Mouse (Mus musculus) heart, postnatal 14 days (tissue): ENCODE data around the gene Sstr3. TPM values are rescaled to one million over a fixed set of nuclear protein-coding genes. Genes with fewer than 3 reads are reported as not detected.
A peak's percentile ranks its signal among the peaks of the same experiment; 100 is the strongest.

ENCODE experiments used
- DNase-seq, 2 experiments: peaks; one replicate each; pipeline ENCODE4 v3.0.0; 2021 to 2022
- intact Hi-C: fragments of 180-260 bp; cut with DNase I; formaldehyde crosslinking; loops from one replicate; pipeline ENCODE4 v1.15.1; 2025
- total RNA-seq, 2 experiments: library from RNA; stranded (reverse); gene quantifications; 2 replicates each; pipeline ENCODE4 v1.2.3; 2021

The Sstr3 gene
- total RNA-seq, 2 experiments from 2014 or later, result not detected

DNA sequence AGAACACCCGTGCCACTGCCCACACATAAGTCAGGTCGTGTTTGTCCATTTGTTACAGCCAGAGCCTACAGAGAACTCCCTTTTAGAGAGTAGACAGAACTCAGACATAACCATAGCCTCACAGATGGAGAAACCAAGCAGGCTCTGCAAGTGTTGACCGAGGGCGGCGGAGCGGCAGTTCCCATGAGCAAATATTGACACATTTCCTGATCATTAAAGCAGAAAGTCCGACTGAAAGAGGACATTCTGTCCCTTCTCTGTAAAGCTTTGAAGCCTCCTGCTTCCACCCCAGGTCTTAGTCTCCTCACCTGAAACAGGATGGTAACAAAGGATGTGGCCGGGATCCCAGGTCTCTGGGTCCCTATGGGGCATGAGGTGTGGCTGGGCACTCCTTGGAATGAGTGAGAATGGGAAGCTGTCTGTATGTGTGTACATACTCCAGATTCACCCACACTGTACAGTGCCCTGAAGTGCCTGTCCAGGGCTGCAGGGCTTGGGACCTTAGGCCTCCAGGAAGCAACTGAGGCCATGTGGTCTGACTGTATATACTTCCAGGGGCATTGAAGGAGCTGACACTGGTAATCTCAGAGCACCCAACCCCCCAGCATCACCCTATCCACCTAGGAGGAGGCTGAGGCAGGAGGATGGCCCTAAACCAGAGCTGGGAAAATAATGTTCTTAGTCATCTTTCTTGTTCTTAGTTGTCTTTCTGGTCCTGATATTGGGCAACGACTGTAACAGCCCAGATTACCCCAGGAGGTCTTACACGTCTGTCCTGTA lies 11.7 kb downstream of the Sstr3 start:
- intact Hi-C loops, result loop anchor here (1.0 to 10.0 kb wide), 6 partner anchors 18 to 355 kb away; no protein-coding TSS in a partner anchor
- DNase-seq, result no peak

DNA sequence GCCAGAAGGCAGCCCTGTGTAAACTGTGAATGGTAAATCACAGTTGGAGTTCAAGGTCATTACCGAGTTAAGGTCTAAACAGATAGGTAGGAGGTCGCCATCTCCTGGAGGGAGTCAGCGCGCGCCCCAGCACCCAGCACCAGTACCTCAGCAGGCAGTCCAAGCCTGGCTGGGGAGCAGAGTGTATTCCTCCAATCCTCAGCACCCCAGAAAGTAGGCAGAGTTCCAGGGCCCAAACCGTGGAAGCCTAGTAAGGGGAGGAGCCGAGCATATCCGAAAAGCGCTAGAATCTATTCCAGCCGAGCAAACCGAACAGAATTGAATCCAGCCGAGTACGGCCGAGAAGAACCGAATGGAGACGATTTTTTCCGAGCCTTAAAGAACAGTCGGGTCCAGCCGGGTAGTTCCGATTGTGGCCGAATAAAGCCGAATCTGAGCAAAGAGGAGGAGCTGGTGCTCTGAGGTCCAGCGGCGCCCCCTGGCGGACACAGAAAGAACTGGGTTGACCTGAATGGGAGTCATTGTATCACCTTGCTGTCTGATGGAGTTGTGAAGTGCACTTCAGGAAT lies 12.5 kb downstream of the Sstr3 start:
- peak; percentile 98 for DNase-seq
- intact Hi-C loops, result loop anchor here (1.0 to 10.0 kb wide), 6 partner anchors 18 to 355 kb away; no protein-coding TSS in a partner anchor

- DNase-seq, result peak in 1 of 2 experiments; percentile 28
Observed at GRCm38 (mm10) chr15:78531451-78531720, 13.1 kb downstream of the Sstr3 start.

GRCm38 (mm10) chr15:78530671-78531450 lies 13.6 kb downstream of the Sstr3 start, which contains the start of gene C1qtnf6:
Gene C1qtnf6 (minus strand): TSS chr15:78531416.
- DNase-seq, result peak; percentile 79 to 84
- intact Hi-C loops, result loop anchor here (5.0 to 10.0 kb wide), 4 partner anchors 51 to 354 kb away; no protein-coding TSS in a partner anchor

More at GRCm38 (mm10) chr15:78531451-78531720, 13.1 kb downstream of the Sstr3 start:
- intact Hi-C loops, result loop anchor here (5.0 to 10.0 kb wide), 4 partner anchors 51 to 354 kb away; no protein-coding TSS in a partner anchor

DNA sequence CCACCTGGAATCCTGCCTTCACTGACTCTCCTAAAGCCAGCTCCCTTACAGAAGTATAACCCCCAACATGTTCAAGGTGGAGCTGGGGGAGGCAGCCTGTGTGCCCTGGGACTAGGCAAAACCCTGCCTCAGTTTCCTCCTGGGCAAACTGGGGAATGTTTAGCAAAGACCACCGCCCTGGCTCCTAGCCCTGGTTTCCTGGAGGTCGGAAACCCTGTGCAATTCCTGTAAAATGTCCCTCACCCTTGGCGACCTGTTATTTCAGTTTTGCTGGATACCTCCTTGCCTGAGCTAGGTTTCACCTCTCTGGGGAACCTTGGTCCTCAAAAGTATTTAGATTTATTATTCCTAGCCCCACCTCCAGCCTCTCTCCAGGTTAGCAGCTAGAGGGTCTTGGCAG lies 14.3 kb downstream of the Sstr3 start:
- intact Hi-C loops, result loop anchor here (5.0 to 10.0 kb wide), 4 partner anchors 52 to 353 kb away; no protein-coding TSS in a partner anchor
- no peak for DNase-seq

DNA sequence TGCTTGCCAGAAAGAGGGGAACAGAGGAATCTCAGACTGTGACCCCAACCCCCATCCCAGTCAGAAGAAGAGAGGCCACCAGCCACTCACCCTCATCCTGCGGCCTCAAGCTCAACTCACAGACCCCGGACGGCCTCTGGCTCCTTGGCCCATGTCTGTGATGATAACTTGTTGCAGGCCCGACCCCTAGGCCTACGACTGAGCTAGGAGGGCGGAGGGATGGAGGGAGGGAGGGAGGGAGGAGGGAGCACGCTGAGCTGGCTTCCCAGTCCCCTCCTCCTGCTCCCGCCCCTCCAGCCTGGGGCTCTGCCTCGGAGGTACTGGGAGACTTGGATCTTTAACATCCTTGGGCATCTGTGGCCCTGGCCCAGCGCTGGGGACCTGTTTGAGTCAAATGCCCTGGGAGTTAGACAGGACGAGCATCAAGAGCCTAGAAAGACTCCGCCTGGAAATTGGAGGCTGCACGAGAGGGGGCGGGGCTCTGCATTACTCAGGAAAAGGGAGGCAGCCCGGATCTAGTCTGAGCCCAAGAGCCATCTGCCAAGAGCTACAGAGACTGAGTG lies 15.0 kb downstream of the Sstr3 start:
- intact Hi-C loops, result no loop called here

DNA sequence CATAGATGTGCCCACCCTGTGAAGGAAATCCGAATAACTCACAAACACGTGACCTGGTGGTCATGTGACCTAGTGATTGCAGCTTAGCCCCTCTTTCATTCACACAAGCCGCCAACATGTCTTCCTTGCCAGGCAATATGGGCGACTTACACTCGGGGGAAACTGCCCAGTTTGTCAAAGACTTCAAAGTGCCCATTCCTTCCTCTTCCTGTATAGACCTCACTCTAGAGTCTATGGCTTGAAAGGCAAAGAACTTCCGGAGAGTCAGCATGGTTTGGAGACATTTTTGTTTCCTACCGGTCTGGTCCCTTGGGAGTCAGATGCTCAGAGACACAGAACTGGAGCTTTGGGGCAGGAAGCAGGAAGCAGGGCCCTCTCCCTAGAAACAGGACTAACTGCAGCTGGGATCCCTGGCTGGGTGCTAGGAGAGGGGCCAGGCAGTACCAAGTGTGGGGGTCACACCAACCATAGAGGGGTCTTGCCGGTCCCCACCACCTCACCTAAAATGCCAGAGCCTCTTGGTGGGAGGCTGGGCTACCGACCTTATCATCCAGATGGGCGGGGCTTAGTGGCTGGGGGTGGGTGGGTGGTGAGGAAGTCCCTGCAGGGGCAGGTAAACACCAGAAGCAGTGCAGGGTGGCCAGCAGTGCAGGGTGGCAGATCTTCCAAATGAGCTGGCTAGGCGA lies 15.6 kb downstream of the Sstr3 start:
- intact Hi-C loops, result no loop called here
- peak; percentile 52 to 53 for DNase-seq

More for the DNA sequence above, 15.0 kb downstream of the Sstr3 start:
- peak; percentile 78 to 83 for DNase-seq

DNA sequence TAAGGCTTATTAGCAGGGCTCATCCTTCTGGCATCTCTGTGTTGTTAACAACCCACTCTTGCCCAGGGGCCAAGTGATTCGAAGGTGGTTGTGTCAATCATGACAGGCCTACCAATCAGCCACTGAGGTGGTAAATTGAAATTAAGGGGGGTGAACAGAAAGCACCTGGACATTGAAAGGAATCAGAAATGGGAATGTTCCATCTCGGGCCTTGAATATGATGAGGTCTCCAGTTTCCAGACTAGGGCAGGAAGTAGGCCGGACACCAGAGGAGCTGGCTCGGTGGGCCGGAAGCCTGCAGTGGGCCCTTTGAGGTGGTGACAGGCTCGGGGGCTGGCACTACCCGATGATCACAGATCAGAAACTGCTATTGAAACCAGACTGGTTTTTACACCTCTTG lies 16.5 kb downstream of the Sstr3 start:
- DNase-seq, result peak; percentile 56 to 60
- intact Hi-C loops, result no loop called here

DNA sequence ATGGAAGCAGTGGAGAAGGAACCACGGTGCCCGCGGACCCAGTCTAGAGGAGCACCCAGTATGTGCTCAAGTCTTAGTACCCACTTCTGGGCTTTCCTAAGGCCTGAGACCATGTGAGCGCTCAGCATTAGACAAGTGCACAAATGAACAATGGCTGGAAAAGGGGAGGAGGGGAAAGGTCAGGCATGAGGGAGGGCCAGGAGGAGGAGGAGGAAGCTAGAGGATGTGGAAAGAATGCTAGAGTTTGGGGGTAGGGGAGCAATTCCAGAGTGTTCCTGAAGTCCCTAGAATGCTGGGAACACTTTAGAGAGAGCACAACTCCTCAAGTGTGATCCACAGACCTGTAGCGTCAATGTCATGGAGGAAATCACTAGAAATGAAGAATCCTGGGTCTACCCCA lies 20.3 kb downstream of the Sstr3 start:
- DNase-seq, result no peak
- intact Hi-C loops, result no loop called here

- intact Hi-C loops, result no loop called here
- no peak for DNase-seq
Observed at GRCm38 (mm10) chr15:78521892-78522291, 22.6 kb downstream of the Sstr3 start.

- DNase-seq, result peak; percentile 25 to 29
- intact Hi-C loops, result no loop called here
Observed at GRCm38 (mm10) chr15:78521331-78521730, 23.2 kb downstream of the Sstr3 start.

DNA sequence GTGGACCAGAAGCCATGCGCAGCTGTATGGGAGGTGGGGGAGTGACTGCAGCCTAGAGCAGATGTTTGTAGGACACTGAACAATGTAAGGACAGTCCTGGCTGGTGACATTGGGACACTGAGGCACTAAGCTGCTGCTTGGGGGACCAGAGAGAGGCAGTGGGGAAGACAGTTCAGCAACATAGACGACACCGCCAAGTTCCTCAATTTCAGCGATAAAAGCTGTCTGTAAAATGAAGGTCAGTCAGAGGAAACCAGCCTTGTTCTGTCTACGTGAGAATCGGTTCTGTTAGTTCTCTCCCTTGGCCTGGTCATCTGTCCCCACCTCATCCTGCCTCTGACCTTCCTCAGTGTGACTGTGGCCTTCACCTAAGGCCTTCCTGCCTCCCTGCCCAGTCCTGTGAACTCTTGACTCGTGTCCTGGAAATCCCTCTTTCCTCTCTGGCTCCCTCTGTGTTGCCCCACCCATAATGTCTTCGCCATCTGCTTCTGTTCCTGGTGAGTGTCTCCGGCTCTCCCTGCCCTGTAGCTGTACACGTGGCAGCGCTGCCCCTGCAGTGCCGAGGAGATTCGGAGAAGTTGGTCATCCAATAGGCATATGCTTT lies 24.3 kb downstream of the Sstr3 start:
- intact Hi-C loops, result no loop called here

GRCm38 (mm10) chr15:78518221-78518620 lies 26.3 kb downstream of the Sstr3 start:
- intact Hi-C loops, result no loop called here
- DNase-seq, result no peak

More for the DNA sequence above, 24.3 kb downstream of the Sstr3 start:
- DNase-seq, result peak; percentile 58 to 70

DNA sequence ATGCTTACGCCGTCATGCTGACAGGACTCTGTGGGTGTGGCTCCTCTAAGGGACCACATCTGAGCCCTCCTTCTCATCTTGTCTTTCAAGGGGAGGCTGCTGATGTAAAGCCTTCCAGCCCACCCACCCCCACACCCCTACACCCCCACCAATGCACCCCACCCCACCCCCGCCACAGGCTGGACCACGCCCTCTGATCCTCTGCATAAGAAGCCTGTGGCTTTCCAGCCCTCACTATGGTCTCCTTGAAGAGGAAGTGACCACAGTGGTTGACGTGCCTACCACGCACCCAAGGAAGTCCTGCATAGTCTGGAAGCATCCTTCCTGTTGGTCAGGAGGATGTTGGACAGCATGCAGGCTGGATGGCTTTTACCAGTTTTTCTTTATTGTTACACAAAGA lies 28.7 kb downstream of the Sstr3 start:
- DNase-seq, result no peak
- intact Hi-C loops, result no loop called here

- peak; percentile 80 to 86 for DNase-seq
- intact Hi-C loops, result loop anchor here (1.0 kb wide), 2 partner anchors 18 to 68 kb away; no protein-coding TSS in a partner anchor
Observed at GRCm38 (mm10) chr15:78514393-78515146, 29.9 kb downstream of the Sstr3 start.

DNA sequence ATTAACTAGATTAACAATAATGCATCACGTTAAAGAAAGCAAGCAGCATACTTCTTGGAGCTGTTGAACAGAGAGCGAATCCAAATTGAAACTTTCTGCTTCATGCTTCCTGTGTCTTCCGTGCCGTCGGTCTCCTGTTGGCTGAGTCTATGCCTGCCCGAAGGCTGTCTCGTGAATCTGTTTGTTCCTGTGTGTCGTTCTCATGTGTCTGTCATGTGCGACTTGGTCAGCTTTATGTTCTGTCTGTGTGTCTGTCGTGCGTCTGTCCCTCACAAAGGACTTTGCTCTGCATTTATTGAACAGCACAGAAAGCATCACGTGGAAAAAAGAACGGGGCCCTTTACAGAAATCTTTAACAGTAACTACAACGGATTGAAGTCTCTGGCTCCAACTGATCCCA lies 31.5 kb downstream of the Sstr3 start:
- intact Hi-C loops, result no loop called here
- DNase-seq, result no peak

DNA sequence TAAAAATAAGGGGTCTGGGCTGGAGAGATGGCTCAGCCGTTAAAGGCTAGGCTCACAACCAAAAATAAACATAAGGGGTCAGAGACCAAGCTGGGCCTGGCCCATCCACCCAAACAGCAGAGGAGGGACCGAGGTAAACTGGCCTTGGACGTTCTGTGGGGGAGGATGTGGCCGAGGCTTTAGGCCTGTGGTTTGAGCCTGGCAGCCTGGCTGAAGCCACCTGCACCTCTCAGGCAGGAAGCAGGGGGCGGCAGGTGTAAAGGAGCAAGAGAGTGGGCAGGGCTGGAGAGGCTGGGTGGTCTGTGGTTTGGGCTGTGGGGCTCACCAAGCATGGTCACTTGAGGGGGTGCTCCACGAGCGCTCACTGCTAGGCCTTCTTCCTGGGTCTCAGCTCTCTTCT lies 32.5 kb downstream of the Sstr3 start:
- intact Hi-C loops, result loop anchor here (1.0 kb wide), 1 partner anchor 64 kb away; no protein-coding TSS in a partner anchor
- DNase-seq, result no peak

DNA sequence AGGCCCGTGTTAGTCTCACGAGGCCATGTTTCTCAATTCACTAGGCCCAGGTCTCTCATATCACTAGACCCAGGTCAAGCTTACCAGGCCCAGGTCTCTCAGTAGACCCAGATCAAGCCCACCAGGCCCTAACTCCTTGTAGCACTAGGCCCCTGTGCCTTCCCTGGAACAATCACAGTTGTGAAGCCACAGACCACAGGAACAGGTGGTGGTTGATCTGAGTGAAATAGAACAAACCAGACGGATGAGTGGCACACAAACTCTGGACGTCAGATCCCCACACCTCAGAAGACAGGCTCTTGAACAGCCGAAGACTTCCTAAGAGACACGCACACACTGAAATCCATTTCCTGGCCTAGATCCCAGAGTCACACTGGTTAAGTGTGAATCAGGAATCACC lies 33.7 kb downstream of the Sstr3 start:
- DNase-seq, result no peak
- intact Hi-C loops, result no loop called here

- intact Hi-C loops, result no loop called here
- DNase-seq, result peak in 1 of 2 experiments; percentile 30
Observed at GRCm38 (mm10) chr15:78510121-78510576, 34.3 kb downstream of the Sstr3 start.
